Mouse (Mus musculus) kidney, adult 8-10 months (tissue): ENCODE measurements around the gene Fcgbp.
"Not testable (repeated sequence)": the region's sequence is repeated elsewhere in the genome, so short reads cannot be mapped to it uniquely, and the experiment has no call there.

Experiments
- DNase-seq, 2 experiments: peaks; one replicate each; pipeline ENCODE4 v3.0.0; 2022

The Fcgbp gene

DNA sequence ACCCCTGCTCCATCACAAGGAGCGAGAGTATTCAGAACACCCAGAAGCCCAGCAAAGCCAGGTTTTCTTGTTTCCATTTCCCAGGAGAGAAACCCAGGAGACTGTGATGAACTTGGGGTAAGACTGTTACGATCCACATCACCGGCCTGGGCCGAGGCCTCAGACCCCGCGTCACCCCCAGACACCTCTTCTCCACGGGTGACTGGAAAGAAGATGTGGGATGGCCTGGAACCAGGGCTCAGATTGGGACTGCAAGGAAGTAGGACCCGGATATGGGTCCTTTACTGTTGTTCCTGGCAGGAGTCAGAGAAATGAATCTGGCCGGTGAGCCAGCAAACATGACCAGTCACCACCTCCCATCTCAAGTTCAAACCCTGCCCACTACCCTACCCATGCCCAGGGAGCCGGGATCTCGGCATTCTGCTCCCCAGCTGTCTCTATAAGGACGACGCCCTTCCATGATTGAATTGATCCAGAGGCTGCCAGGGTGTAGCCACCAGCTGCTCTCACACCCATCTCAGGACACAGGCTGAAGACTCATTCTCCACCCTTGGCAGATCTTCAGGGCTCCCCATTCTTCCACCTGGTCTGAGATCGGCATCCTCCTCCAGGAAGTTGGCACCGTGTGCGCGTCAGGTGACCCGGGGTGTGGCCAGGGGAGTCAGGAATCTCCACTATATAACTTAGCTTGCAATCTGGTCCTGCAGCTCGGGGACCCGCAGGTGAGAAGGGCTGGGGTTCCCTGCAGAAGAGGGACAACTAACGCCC, at the start of gene Fcgbp:
Fcgbp (plus strand) TSS at position 706 of the 768 bp plus-strand sequence.
- no peak for DNase-seq

DNA sequence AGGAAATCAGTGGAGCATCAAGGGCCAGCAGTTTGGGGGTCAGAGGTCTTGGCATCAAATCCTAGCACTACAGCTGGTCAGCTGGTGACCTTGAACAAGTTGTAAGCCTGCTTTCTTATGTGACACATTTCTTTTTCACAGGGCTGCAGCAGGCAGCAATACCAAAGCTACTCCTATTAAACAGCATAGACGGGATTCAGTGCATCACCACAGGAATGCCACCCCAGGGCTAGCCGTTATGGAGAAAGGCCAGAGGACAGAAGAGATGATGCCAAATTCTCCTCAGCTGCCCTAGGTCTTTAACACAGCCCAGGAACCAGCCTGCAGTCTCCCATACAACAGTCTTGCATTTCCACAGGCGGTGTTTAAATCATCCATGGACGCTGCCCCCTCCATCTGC, 26.5 kb upstream of the Fcgbp start:
- DNase-seq, result no peak

DNA sequence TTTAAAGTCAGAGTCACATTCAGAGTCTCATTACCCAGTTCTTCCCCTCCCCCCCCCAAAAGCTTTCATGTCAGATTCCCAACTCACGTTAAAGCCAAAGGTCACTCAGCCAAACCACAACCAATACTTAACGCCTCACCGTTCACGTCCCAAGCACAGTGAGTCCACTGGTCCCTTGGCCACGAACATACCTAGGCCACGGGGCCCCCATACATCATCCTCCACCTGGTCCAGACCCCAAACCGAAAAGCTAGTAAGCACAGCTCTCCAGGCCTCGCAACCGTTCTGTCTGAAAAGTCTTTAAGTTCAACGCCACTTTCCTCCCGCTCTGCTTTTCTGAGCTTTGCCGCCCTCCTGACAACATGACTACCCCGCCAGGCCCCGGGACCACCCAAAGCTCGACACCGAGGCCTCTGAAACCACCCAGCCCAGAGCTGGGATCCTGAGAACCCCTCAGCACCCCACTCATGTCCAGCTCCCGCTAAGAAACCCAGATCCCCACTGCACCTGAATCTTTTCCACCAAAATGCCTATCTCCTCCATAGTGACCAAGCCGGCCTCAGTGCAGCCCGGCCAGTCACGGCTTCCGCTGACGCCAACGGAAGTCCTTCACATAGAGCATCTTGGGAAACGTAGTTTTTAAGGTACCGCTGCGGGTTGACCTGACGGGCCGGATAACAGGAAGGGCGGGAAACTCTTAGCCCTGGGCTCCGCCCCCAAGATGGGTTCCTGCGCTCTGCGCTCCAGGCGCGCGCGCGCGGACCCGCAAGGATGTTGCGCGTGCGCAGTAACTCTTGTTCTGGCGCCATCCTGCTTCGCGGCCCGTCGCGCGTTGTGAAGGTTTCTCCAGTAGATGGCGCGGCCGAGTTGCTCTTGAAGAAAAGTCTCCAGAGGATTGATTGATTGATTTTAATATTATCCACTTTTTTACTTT, 21.3 kb upstream of the Fcgbp start, which contains the start of gene Psmc4:
Psmc4 (minus strand) TSS at position 626 of the 934 bp plus-strand sequence.
- DNase-seq, result peak; percentile 99

DNA sequence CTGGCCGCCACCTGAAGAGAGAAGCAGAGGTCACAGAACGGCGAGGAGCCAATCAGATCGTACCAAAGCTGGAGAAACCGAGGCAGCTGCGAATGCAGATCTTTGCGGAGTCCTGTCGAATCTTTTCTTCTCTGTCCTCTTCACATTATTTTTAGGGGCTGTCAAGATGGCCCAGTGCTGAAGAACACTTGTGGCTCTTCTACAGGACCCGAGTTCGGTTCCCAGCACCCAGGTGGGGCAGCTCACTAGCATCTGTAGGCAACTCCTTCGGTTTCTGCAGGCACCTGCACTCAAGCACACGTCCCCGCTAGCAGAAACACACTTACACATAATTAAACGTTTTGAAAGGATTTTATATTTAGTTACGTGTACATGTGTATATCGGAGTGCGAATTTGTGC, 20.5 kb upstream of the Fcgbp start:
- peak in 1 of 2 experiments; percentile 8 for DNase-seq

DNA sequence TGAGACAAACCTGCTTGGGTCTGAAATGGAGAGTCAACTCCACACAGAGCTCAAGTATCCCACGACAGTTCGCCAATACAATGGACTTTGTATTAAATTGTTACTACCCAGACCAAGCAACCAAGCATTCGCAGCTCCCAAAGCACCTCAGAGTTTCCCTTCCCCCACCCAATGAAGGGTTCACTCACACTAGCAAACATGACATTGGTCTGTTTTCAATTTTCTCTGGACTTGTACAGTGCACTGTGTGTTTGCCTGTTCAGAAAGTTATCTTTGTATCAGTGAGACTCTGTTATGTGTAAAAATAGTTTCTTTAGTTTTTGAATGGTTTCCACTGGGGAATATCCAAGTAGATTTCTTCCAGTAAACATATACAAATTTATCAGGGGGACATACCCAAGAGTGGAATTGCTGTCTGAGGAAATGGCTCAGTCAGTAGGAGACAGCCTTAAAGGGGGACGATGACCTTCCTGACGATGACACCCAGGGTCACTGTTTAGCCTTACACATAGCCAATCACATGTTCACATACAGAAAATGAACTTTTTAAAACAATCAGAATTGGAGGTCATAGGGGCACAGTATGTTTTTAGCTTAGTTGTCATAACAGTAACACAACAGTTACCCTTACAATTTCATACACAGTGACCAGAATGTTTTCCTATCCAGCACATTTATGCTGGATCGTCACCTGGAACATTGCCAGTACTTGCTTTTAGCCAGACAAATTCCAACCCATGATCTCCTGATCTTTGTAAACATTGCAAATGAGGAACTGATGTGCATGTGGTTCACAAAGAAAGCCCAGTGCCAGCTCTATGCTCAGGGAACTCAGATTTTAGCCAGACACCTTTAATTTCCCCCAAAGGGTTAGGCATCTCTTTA, 17.7 kb upstream of the Fcgbp start:
- peak; percentile 24 to 29 for DNase-seq

DNA sequence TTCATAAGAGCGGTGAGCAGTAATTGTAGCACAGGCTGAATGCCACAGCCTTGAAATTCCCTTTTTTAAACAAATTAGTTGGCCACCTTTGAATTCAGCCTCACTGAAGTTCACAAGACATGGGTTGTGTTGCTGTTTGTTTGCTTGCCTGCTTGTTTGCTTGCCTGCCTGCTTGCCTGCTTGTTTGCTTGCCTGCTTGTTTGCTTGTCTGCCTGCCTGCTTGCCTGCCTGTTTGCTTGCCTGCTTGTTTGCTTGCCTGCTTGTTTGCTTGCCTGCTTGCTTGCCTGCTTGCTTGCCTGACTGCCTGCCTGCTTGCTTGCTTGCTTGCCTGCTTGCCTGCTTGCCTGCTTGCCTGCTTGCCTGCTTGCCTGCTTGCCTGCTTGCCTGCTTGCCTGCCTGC, 11.1 kb upstream of the Fcgbp start:
- DNase-seq, result no peak

DNA sequence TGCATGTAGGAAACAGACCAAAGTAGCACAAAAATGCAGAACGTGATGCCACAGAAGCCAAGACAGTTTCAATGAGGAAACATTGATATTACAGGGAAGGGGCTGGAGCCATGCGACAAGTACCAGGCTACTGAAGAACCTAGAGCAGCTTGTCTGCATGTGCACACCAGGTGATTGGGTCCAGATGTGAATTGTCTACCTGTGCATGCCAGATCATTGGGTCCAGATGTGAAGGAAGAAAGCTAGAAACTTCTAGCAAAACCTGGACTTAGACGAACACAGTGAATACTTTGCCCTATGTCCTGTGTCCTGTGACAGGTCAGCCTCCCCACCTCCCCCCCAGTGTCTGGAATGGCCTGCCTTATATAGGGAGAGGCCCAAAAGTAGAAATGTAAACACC, 2.4 kb upstream of the Fcgbp start:
- DNase-seq, result no peak

DNA sequence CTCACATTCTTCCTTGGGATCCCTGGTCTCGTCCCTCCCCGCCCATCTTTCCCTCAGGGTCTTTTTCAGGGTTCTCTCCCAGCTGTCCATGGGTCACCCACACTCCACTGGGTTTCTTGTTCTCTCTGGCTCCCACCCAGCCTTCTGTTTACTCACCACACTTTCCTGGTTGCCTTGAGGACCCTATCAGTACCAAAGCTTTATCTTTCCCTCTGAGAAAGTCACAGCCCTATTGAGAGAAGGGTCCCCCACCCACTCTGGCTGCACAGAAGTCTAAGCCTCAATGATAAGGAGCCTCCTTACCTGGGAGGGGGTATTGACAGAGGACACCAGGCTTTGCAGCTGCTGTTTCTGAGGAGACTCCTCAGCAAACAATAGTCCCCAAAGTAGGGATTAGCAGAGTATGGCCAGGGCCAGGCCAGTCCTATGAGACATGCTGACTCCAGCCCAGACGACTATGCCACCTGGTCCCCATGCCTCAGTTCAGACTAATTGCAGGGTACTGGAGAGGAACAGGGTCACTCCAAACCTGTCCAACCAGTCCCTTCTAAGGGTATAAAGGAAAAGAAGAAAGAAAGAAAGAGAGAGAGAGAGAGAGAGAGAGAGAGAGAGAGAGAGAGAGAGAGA, 1.4 kb upstream of the Fcgbp start:
- no peak for DNase-seq

DNA sequence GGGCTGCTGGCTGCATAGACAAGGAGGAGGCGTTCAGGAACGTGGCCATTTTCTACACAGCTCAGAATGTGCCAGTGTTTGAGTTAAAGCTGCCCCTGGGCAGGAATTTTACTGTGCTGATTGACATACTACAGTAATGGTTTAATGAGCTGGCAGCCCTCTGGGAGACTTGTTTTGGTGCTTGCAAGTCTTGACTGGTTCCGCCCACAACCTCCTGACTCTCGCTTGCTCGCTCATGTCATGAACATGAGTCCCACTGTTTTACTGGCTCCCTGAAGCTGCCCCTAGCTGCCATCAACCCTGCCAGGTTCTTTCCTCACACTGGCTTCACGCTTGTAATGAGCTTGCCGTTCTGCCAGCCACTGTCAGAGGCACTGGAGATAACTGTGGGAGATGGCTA, 13.2 kb downstream of the Fcgbp start:
- DNase-seq, result peak in 1 of 2 experiments; percentile 28

DNA sequence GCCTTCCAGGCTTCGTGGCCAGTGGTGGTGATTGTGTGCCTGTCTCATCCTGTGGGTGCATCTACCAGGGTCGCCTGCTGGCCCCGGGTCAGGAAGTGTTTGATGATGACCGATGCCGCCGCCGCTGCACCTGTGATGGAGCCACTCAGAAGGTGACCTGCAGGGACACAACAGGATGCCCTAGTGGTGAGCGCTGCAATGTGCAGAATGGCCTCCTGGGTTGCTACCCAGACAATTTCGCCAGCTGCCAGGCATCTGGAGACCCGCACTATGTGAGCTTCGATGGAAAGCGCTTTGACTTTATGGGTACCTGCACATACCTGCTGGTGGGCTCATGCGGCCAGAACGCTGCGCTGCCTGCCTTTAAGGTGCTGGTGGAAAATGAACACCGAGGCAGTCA, 15.2 kb downstream of the Fcgbp start:
- DNase-seq, result no peak

DNA sequence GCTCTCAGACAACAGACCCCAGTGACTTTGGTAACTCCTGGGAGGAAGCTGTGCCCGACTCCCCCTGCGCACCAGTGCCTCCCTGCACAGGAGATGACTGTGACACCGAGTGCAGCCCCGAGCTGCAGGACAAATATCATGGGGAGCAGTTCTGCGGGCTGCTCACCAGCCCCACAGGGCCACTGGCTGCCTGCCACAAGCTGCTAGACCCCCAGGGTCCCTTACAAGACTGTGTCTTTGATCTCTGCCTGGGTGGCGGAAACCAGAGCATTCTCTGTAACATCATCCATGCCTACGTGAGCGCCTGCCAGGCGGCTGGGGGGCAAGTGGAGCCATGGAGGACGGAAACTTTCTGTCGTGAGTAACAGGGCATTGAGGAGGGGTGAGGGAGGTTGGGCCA, 22.5 kb downstream of the Fcgbp start:
- DNase-seq, result no peak

DNA sequence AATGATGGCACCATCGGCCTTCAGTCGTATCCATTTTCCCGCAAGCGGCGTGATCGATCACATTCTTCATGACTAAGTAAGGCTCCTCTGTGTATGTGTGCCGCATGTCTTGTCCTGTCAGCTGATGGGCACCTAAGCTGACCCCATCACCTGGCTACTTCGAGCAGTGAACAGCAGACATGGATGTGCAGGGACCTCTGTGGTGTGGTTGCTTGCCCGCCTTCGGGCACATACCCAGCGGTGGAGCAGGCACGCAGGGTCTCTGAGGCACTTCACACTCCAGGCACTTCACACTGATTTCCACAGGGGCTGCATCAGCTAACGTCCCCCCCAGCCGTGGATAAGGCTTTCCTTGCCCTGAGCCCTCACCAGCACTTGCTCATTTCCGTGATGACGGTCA, 28.1 kb downstream of the Fcgbp start:
- DNase-seq, result no peak

DNA sequence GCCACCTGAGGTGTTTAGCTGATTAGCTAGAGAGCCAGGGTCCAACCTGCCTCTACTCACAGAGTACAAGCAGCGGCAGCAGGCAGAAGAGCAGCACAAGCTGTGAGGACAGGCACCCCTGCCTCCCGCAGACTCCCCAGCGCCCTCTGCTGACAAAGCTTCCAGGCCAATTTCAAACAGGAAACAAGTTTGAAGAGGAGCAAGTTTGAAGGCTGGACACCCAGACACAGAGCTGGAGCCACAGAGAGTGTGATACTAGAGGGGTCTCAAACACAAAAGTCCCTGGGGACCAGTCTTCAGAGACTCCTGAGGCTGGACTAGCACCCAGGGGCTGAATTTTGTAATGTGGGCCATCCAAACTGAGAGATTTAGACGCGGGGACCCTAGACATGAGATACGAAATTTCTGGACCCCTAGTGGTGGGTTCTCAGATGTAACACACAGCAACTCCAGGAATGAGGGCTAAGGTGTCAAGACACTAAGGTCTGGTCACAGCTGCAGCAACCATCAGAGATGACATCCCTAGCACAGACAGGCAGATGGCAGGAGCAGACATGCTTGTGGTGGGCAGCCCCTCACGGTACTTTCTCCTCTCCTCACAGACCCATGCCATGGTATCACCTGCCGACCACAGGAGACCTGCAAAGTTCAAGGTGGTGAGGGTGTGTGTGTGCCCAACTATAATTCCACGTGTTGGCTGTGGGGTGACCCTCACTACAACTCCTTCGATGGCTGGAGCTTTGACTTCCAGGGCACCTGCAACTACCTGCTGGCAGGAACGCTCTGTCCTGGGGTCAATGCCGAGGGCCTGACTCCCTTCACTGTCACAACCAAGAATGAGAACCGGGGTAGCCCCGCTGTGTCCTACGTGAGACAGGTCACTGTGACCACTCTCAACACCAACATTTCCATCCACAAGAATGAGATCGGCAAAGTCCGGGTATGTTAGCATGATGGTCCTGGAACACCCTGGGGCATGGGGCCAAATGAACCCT, 29.9 kb downstream of the Fcgbp start:
- DNase-seq, result peak; percentile 39 to 69

DNA sequence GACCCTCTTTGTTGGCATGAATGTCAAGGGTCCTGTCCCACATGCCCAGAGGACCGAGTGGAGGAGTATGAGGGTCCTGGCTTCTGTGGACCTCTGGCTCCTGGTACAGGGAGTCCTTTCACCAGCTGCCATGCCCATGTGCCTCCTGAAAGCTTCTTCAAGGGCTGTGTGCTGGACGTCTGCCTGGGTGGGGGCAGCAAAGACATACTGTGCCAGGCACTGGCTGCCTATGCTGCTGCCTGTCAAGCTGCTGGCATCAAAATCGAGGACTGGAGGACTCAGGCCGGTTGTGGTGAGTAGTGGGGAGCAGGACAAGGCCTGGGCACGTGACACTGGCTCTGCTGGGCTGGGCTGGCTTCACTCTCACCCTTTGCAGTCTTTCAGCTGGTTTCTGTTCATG, 31.9 kb downstream of the Fcgbp start:
- not testable (repeated sequence) for DNase-seq

DNA sequence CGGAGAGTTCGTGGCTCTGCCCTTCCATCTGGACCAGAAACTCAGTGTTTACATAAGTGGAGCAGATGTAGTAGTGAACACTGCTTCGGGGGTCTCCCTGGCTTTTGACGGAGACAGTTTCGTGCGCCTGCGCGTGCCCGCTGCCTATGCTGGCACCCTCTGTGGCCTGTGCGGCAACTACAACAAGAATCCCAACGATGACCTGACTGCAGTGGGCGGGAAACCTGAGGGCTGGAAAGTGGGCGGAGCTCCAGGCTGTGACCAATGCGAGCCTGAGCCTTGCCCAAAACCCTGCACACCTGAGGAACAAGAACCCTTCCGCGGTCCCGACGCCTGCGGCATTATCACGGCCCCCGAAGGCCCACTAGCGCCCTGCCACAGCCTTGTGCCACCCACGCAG, 33.6 kb downstream of the Fcgbp start:
- peak; percentile 71 to 73 for DNase-seq

DNA sequence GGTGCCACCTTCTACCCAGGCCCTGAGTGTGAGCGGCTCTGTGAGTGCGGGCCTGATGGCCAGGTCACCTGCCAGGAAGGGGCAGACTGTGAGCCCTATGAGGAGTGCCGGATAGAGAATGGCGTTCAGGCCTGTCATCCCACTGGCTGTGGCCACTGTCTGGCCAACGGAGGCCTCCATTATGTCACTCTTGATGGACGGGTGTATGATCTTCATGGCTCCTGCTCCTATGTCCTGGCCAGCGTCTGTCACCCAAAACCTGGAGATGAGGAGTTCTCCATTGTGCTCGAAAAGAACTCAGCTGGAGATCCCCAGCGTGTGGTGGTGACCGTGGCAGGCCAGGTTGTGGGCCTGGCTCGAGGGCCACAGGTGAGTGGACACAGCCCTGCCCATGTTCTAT, 35.2 kb downstream of the Fcgbp start:
- DNase-seq, result no peak

DNA sequence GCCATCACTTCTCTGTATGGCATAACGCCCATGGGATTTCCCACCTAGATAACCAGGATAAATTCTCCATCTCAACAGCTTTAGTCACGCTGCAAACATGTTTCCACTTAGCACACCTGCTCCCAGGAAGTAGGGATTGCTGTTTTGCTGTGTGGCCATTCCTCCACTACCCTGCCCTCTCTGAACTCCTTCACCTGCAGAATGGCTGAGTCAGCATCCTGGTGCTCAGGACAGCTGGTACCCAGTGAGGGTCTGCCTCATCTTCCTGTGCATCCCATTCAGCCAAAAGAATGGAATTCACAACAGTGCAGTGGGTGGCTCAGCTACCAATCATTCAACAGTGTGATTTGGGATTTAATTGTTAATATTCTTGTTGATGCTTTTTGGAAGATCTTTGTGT, 43.6 kb downstream of the Fcgbp start:
- no peak for DNase-seq

DNA sequence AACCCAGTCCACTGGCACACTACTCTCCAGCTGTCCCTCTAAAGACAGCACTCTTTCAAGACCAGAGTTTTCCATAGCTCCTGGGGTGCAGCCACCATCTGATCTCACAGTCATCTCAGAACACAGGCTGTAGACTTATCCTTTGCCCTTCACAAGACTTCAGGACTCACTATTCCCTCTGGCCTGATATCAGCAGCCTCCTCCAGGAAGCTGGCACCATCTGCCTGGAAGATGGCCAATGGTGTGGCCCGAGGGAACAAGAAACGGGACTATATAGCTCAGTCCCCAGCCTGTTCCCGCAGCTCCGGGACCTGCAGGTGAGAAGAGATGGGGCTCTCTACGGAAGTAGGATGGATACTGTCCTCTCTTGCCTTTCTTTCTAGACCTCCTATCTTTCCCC, 58.1 kb downstream of the Fcgbp start, which contains the start of gene 9530053A07Rik:
9530053A07Rik (plus strand) TSS at position 301 of the 400 bp plus-strand sequence.
- DNase-seq, result no peak

DNA sequence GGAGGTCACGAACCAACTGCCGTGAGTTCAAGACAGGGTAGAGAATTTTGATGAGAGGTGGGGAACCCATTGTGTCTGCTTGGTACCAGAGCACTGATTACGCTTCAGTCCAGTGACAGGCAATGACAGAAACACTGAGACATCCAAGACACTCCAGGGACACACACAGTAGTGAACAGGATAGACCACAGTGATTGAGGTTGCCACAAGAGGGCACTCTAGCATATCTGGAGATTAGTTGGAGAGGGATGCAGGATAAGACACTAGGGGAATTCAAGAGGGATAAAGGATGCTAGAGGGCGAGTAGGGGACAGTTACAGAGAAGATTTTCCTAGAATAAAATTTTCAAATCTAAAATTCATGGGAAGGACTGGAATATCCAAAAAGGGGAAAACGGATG, 66.6 kb downstream of the Fcgbp start:
- DNase-seq, result peak; percentile 9 to 44

DNA sequence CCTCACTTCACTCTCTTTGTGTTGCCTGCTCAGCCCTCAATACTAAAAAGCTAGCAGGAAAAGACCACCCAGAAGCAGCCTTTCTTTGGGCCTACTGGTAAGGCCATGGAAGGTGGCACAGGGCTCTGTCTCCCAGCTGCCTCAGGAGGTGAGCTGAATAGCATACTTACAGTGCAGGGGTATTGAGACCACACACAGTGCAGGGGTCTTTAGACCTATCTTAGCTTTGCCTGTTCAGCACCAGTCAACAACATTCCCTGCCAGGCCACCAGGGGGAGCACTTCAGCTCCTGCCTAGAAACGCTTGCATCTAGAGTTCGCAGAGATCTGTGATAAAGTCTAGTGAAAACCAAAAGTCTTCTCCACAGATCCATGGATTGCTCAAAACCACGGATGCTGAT, 77.2 kb downstream of the Fcgbp start:
- peak; percentile 22 to 63 for DNase-seq

DNA sequence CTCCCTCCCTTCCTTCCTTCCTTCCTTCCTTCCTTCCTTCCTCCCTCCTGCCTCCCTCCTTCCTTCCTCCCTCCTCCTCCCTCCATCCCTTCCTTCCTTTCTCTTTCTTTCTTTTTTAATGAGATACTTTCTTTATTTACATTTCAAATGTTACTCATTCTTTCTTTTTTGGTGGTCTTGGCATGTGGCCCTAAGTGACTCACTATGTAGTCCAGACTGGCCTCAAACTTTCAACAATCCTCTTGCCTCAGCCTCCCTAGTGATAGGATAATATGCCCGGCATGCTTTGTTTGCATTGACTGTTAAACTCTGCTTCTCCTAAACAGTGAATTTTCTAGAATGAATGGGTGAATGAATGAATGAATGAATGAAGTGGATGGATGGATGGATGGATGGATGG, 78.8 kb downstream of the Fcgbp start:
- DNase-seq, result no peak
